Mouse (Mus musculus): ENCODE measurements around the gene Plcl2.

Plcl2 gene

GRCm38 (mm10) chr17:50509251-50510104 lies at the start of gene Plcl2:
Gene Plcl2, plus strand, starts transcription at chr17:50509403.
- TF ChIP-seq GATA4 (IDR thresholded peaks at IDR 0.05; ENCODE audit: insufficient replicate concordance, low read length), result no peak

- TF ChIP-seq GATA4 (IDR thresholded peaks at IDR 0.05; ENCODE audit: insufficient replicate concordance, low read length), result no peak
Observed at GRCm38 (mm10) chr17:50460301-50460700, 48.9 kb upstream of the Plcl2 start.

- no peak for TF ChIP-seq GATA4 (IDR thresholded peaks at IDR 0.05; ENCODE audit: insufficient replicate concordance, low read length)
Observed at GRCm38 (mm10) chr17:50467438-50467837, 41.8 kb upstream of the Plcl2 start.

GRCm38 (mm10) chr17:50469126-50469525 lies 40.1 kb upstream of the Plcl2 start:
- no peak for TF ChIP-seq GATA4 (IDR thresholded peaks at IDR 0.05; ENCODE audit: insufficient replicate concordance, low read length)

- TF ChIP-seq GATA4 (IDR thresholded peaks at IDR 0.05; ENCODE audit: insufficient replicate concordance, low read length), result no peak
Observed at GRCm38 (mm10) chr17:50469543-50470431, 39.4 kb upstream of the Plcl2 start.

GRCm38 (mm10) chr17:50470432-50471078 lies 38.6 kb upstream of the Plcl2 start:
- no peak for TF ChIP-seq GATA4 (IDR thresholded peaks at IDR 0.05; ENCODE audit: insufficient replicate concordance, low read length)

- TF ChIP-seq GATA4 (IDR thresholded peaks at IDR 0.05; ENCODE audit: insufficient replicate concordance, low read length), result peak; percentile 58; the same call in 1 of the 2 replicates
Observed at GRCm38 (mm10) chr17:50471230-50471629, 38.0 kb upstream of the Plcl2 start.

GRCm38 (mm10) chr17:50477277-50477676 lies 31.9 kb upstream of the Plcl2 start:
- no peak for TF ChIP-seq GATA4 (IDR thresholded peaks at IDR 0.05; ENCODE audit: insufficient replicate concordance, low read length)

- TF ChIP-seq GATA4 (IDR thresholded peaks at IDR 0.05; ENCODE audit: insufficient replicate concordance, low read length), result no peak
Observed at GRCm38 (mm10) chr17:50480867-50481266, 28.3 kb upstream of the Plcl2 start.

GRCm38 (mm10) chr17:50483700-50484099 lies 25.5 kb upstream of the Plcl2 start:
- no peak for TF ChIP-seq GATA4 (IDR thresholded peaks at IDR 0.05; ENCODE audit: insufficient replicate concordance, low read length)

- no peak for TF ChIP-seq GATA4 (IDR thresholded peaks at IDR 0.05; ENCODE audit: insufficient replicate concordance, low read length)
Observed at GRCm38 (mm10) chr17:50484981-50485380, 24.2 kb upstream of the Plcl2 start.

GRCm38 (mm10) chr17:50487058-50487618 lies 22.1 kb upstream of the Plcl2 start:
- TF ChIP-seq GATA4 (IDR thresholded peaks at IDR 0.05; ENCODE audit: insufficient replicate concordance, low read length), result no peak

GRCm38 (mm10) chr17:50487670-50488069 lies 21.5 kb upstream of the Plcl2 start:
- no peak for TF ChIP-seq GATA4 (IDR thresholded peaks at IDR 0.05; ENCODE audit: insufficient replicate concordance, low read length)

- TF ChIP-seq GATA4 (IDR thresholded peaks at IDR 0.05; ENCODE audit: insufficient replicate concordance, low read length), result no peak
Observed at GRCm38 (mm10) chr17:50488406-50488805, 20.8 kb upstream of the Plcl2 start.

GRCm38 (mm10) chr17:50488895-50489294 lies 20.3 kb upstream of the Plcl2 start:
- TF ChIP-seq GATA4 (IDR thresholded peaks at IDR 0.05; ENCODE audit: insufficient replicate concordance, low read length), result no peak

All from liver, adult (tissue).